Mouse (Mus musculus): ENCODE data around the gene Podn. TPM values are rescaled to one million over a fixed set of nuclear protein-coding genes. Genes with fewer than 3 reads are reported as not detected.

Gene Podn
- total and polyA plus RNA-seq, 3 experiments = 0.04 TPM; not detected in 2

- TF ChIP-seq E2F4 (IDR thresholded peaks at IDR 0.05; ENCODE audit: borderline replicate concordance, low read depth, low read length) = peak; percentile 96
- TF ChIP-seq POLR2AphosphoS5 (IDR thresholded peaks at IDR 0.05; ENCODE audit: borderline replicate concordance, low read depth, low read length) = no peak
- TF ChIP-seq TAL1 (IDR thresholded peaks at IDR 0.05; ENCODE audit: low read length) = no peak
- TF ChIP-seq ZKSCAN1 (IDR thresholded peaks at IDR 0.05; ENCODE audit: low read depth, low read length) = no peak
- TF ChIP-seq USF2 (IDR thresholded peaks at IDR 0.05; ENCODE audit: borderline replicate concordance in 1 of 2, insufficient read depth in 1 of 2, low read depth in 1 of 2, low read length in 2 of 2) = no peak
- TF ChIP-seq UBTF (IDR thresholded peaks at IDR 0.05; ENCODE audit: borderline replicate concordance, insufficient read depth, low read depth, low read length) = no peak
- no peak for TF ChIP-seq MEF2A (IDR thresholded peaks at IDR 0.05; ENCODE audit: extremely low read depth, insufficient replicate concordance, low read depth, low read length, poor library complexity, severe bottlenecking)
- TF ChIP-seq ETS1 (IDR thresholded peaks at IDR 0.05; ENCODE audit: low read depth, low read length) = no peak
- peak; percentile 90 for TF ChIP-seq ELF1 (IDR thresholded peaks at IDR 0.05; ENCODE audit: low read depth, low read length)
- TF ChIP-seq ZMIZ1 (IDR thresholded peaks at IDR 0.05; ENCODE audit: low read depth, low read length) = no peak
- peak; percentile 86 for TF ChIP-seq MAX (IDR thresholded peaks at IDR 0.05; ENCODE audit: low read length)
- no peak; the same call in 1 of the 2 replicates for TF ChIP-seq POLR2AphosphoS2 (IDR thresholded peaks at IDR 0.05; ENCODE audit: low read length)
- no peak; the same call in 1 of the 2 replicates for TF ChIP-seq KAT2A (conservative IDR thresholded peaks at IDR 0.05; ENCODE audit: low read depth, low read length)
- TF ChIP-seq RCOR1 (IDR thresholded peaks at IDR 0.05; ENCODE audit: low read depth, low read length) = no peak
- peak; percentile 99 for TF ChIP-seq SIN3A (IDR thresholded peaks at IDR 0.05; ENCODE audit: low read length)
- TF ChIP-seq MYB (IDR thresholded peaks at IDR 0.05; ENCODE audit: low read depth, low read length) = no peak
- peak; percentile 45; the same call in 1 of the 2 replicates for TF ChIP-seq NELFE (IDR thresholded peaks at IDR 0.05; ENCODE audit: low read depth, low read length)
- no peak for TF ChIP-seq MAFK (IDR thresholded peaks at IDR 0.05; ENCODE audit: borderline replicate concordance, low read depth, low read length)
Observed at GRCm38 (mm10) chr4:108071235-108071901, 24.9 kb downstream of the Podn start (continued).

- Histone ChIP-seq H3K27ac (ENCODE audit: control insufficient read depth, low read depth, low read length) (no peak overlapping the region), H3K79me2 (ENCODE audit: control insufficient read depth, insufficient read depth, low read length, poor library complexity) (peaks cover 6% of the 10 kb centered on the region; the same call in 1 of the 2 replicates), H3K9ac (ENCODE audit: control insufficient read depth, low read depth, low read length, poor library complexity, severe bottlenecking) (peak overlapping the region; percentile 62), H3K36me3 (ENCODE audit: control insufficient read depth in 1 of 2, insufficient read depth in 2 of 2, low read length in 2 of 2) (peaks cover 0 to 12% of the 10 kb centered on the region in 2 experiments; a peak in 3 of 4 replicates), H3K4me3 (ENCODE audit: control insufficient read depth in 1 of 2, insufficient read depth in 1 of 2, low read depth in 2 of 2, low read length in 2 of 2) (peak overlapping the region; percentile 67 to 71), H3K4me1 (ENCODE audit: control insufficient read depth in 1 of 2, insufficient read depth in 2 of 2, low read length in 2 of 2) (peaks cover 0 to 6% of the 10 kb centered on the region in 2 experiments; a peak in 2 of 4 replicates), H3K9me3 (replicated peaks; ENCODE audit: insufficient read depth, low read length) (no peaks in the 10 kb centered on the region), H3K27me3 (ENCODE audit: control insufficient read depth in 1 of 2, insufficient read depth in 2 of 2, low read length in 2 of 2) (no peaks in the 10 kb centered on the region)
- TF ChIP-seq MXI1 (IDR thresholded peaks at IDR 0.05; ENCODE audit: low read depth, low read length) (no peak), ZC3H11A (IDR thresholded peaks at IDR 0.05; ENCODE audit: low read depth, low read length) (no peak), TBP (IDR thresholded peaks at IDR 0.05; ENCODE audit: low read depth, low read length) (no peak), MAZ (IDR thresholded peaks at IDR 0.05; ENCODE audit: low read depth, low read length) (no peak), POLR2A (IDR thresholded peaks at IDR 0.05; ENCODE audit: control insufficient read depth in 1 of 2, insufficient read depth in 1 of 2, low read depth in 1 of 2, low read length in 2 of 2, poor library complexity in 1 of 2) (no peak), ZKSCAN1 (IDR thresholded peaks at IDR 0.05; ENCODE audit: low read depth, low read length) (no peak), CHD2 (IDR thresholded peaks at IDR 0.05; ENCODE audit: low read length) (no peak), POLR2AphosphoS2 (IDR thresholded peaks at IDR 0.05; ENCODE audit: low read length) (no peak), KAT2A (conservative IDR thresholded peaks at IDR 0.05; ENCODE audit: low read depth, low read length) (no peak), SIN3A (IDR thresholded peaks at IDR 0.05; ENCODE audit: low read length) (no peak), EP300 (IDR thresholded peaks at IDR 0.05; ENCODE audit: low read depth in 1 of 2, low read length in 2 of 2) (no peak), NRF1 (IDR thresholded peaks at IDR 0.05; ENCODE audit: insufficient read depth, low read depth, low read length, poor library complexity, severe bottlenecking) (no peak), MAX (IDR thresholded peaks at IDR 0.05; ENCODE audit: low read length) (no peak), ZMIZ1 (IDR thresholded peaks at IDR 0.05; ENCODE audit: low read depth, low read length) (no peak), CTCF (IDR thresholded peaks at IDR 0.05 in 2 of 3, conservative IDR thresholded peaks at IDR 0.05 in 1 of 3; ENCODE audit: control insufficient read depth in 1 of 3, insufficient read depth in 1 of 3, low read depth in 2 of 3, low read length in 3 of 3, poor library complexity in 1 of 3, severe bottlenecking in 1 of 3) (no peak), BHLHE40 (IDR thresholded peaks at IDR 0.05; ENCODE audit: borderline replicate concordance, low read depth, low read length) (no peak), ZNF384 (IDR thresholded peaks at IDR 0.05; ENCODE audit: low read depth, low read length) (no peak), E2F4 (IDR thresholded peaks at IDR 0.05; ENCODE audit: borderline replicate concordance, low read depth, low read length) (no peak), CHD1 (IDR thresholded peaks at IDR 0.05; ENCODE audit: low read depth, low read length) (no peak)
- DNase-seq (ENCODE audit: low read depth, low spot score) = no peak
Observed at GRCm38 (mm10) chr4:108070723-108071122, 25.5 kb downstream of the Podn start.

Measured in MEL (cell line).